Mouse (Mus musculus) brain, embryonic 14.5 days (tissue): ENCODE data around the gene Phf10. TPM values are rescaled to one million over a fixed set of nuclear protein-coding genes. Genes with fewer than 3 reads are reported as not detected.

Source experiments
- DNase-seq: peaks from one replicate; pipeline ENCODE4 v3.0.0-alpha.2; 2011; ENCODE audit warnings: low read depth
- CTCF ChIP-seq: fragments of 200-500 bp; IDR thresholded peaks from 2 replicates; pipeline ENCODE4 v1.5.1; 2012; ENCODE audit warnings: inconsistent platforms, mild to moderate bottlenecking, moderate library complexity, borderline replicate concordance; ENCODE audit not compliant: insufficient read depth, insufficient read length; ENCODE audit errors: extremely low read depth
- POLR2A ChIP-seq: fragments of 200-500 bp; IDR thresholded peaks from 2 replicates; pipeline ENCODE4 v1.6.1; 2012; ENCODE audit warnings: mild to moderate bottlenecking, inconsistent platforms, borderline replicate concordance; ENCODE audit not compliant: poor library complexity, insufficient read depth, insufficient read length, severe bottlenecking; ENCODE audit errors: extremely low read depth
- polyA plus RNA-seq: library from polyadenylated mRNA; depleted of rRNA; stranded (reverse); fragments of >200 nt; gene quantifications from 2 replicates; pipeline ENCODE4 v1.2.3, GENCODE M21; 2012

Gene Phf10
- polyA plus RNA-seq, 1 experiment, result 65.6 TPM

DNA sequence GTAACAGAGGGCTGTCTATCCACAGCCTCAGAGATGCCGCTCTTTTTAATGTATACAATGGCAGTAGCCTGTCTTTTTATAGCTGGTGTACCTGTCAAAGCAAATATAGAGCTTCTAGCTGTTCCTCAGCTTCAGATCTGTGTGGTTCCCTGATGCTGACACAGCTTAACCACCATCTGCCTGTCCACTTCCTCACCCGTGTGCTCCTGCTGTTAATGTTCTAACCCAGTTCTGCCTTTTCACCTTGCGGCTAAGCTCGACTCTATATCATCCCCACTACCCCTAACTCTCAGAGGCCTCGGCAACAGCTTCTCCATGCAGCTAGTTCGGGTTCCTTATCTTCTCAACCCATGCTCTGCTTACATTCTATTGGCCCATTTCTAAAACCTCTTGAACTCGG, 30.4 kb downstream of the Phf10 start:
- DNase-seq, result no peak
- TF ChIP-seq CTCF, result no peak
- TF ChIP-seq POLR2A, result no peak

DNA sequence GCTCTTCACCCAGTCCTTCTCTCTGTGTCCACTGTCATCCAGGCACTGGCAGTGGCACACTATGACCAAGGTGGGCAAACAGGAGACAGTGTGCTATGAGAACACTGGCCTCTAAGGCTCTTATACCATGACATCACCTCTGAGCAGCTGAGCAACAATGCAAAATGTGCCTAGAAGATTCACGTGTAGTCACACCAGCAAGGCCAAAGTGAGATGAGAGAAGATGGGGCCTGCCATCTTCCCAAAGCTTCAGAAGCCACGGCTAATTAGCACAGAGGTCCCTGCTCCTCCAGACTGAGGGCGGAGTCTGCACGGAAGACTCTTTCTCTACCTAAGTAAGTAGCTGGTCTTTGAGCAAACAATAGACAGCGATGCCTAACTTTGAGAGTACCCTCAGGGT, 32.4 kb downstream of the Phf10 start:
- no peak for DNase-seq
- TF ChIP-seq POLR2A, result no peak
- no peak for TF ChIP-seq CTCF

DNA sequence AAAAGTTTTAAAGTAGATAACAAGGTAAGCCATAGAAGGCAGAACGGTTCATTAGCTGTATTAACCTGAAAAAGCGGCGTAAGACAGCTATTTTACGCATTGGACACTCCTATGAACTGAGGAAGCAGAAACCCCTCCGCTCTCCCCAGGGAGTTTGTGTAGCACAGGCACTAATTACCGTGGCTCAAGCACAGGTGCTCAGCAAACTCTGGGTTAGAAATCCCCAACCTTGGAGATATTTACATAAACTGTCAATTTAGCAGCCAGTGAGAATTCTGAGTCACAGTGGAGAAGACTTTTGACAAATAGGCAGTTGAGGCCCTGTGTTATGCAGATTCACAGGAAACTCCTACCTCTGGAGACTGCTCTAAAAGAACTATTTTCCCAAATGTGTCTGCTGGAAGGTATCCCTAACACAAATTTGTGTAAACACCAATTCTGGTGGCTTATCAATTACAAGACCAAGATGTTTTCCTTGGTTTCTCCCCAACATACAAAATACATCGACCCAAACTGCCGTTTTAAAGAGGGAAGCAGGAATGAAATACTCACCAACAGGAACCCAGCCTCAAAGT, 33.3 kb downstream of the Phf10 start:
- DNase-seq, result no peak
- no peak for TF ChIP-seq CTCF
- no peak for TF ChIP-seq POLR2A

DNA sequence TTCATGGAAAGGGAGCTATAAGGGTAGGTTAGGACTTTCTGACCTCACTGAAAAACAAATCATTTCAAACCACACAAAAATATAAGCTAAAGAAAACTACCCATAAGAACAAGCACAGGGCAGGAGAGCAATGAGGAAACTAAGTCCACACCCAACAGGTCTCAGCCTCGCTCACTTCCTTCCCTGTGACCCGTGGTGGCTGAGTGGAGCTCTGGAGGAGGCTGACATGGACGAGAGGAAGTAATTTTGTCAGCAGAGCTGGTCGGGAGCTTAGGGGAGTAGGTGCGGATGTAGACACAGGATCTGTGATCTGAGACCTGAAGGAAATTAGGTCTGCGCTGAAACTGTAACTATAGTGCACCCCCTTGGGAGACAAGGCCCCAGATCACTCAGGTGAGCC, 39.5 kb downstream of the Phf10 start:
- TF ChIP-seq CTCF, result no peak
- TF ChIP-seq POLR2A, result no peak
- DNase-seq, result no peak

DNA sequence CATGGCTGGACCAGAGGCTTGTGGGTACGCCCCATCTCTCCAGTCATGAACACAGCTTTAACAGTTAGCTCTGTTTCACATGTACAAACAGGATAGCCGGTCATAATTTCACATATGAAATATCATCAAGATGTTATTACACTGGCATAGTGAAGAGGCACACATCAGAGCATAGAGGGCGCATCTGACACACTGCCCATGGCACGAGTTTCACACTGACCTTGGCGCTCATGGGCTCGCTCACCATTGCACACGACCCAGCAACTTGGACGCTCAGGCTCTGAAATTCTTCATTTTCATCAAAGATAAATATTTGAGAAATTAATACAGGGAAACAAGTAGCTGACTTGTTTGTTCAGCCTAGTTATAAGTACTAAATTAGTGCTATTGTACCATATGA, 43.2 kb downstream of the Phf10 start:
- no peak for DNase-seq
- TF ChIP-seq CTCF (no peak), POLR2A (no peak)

DNA sequence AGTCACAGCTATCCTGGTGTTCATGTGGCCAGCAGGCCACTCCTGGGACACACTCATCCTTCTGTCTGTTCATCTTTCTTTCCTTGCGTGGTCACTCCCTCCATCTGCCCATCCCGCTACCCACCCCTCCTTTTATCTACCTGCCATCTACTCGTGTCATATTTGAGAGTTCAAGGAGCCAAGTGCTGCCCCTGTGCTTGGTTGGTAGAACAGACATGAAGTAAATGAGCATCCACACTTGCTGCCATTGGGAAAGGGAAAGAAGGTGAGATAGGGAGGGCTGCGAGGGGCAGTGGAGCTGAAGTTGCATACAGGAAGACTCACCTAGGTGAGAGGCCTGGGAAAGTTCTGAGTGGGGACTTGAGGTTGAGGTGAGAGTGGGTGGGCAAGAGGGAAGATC, 46.7 kb downstream of the Phf10 start:
- no peak for DNase-seq
- TF ChIP-seq CTCF (no peak), POLR2A (no peak)

DNA sequence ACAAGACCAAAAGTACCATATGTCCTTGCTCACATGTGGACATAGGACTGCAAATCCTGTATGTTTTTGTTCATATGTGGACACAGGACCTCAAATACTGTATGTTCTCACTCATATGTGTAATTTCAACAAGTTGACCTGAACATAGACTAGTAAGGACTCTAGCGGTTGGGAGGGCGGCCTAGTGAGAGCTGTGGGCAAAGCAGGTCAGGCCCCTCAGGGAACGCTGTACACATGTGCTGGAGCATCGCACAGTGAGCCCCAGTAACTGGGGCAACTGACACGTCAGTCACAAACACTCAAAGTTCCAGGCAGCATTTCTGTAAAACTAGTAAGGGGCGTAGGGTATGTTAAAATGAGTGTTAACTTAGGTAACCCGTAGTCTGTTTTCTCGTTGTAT, 48.1 kb downstream of the Phf10 start:
- no peak for DNase-seq
- TF ChIP-seq POLR2A, result no peak
- TF ChIP-seq CTCF, result no peak

DNA sequence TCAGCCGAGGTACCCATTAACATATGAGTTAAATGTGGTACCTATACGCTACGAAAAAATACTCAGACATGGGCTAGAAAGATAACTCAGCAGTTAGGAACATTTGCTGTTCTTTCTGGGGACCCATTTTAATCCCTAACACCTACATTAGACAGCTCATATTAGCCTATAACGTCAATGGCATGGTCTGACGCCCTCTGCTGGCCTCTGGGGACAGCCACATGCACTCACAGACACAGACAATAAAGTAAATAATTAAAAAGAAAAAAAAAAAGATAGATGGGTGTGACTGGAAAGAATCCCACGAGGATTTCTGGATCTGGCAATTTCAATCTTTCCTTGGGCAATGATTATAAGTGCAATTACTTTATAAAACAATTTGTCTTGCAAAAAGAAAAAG, 48.7 kb downstream of the Phf10 start:
- DNase-seq, result no peak
- no peak for TF ChIP-seq POLR2A
- TF ChIP-seq CTCF, result peak; percentile 35; the same call in 1 of the 2 replicates

DNA sequence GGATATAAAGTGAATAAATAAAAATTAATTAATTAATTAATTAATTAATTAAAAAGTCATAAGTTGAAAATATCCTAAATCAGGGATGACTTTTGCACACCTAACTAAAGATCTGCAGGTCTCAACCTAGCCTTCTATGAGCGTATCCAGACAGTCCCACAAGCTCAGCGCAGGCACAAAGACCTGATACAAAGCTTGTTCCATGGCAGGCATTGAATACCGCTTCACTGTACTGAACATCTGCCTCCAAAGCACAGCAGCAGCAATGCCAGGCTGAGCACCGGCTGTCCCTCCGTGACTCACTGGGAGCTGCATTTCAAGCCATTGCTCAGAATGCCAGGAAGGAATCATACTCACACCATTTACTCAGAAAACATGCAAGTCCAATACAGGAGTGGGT, 50.3 kb downstream of the Phf10 start:
- DNase-seq, result no peak
- TF ChIP-seq CTCF, result no peak

DNA sequence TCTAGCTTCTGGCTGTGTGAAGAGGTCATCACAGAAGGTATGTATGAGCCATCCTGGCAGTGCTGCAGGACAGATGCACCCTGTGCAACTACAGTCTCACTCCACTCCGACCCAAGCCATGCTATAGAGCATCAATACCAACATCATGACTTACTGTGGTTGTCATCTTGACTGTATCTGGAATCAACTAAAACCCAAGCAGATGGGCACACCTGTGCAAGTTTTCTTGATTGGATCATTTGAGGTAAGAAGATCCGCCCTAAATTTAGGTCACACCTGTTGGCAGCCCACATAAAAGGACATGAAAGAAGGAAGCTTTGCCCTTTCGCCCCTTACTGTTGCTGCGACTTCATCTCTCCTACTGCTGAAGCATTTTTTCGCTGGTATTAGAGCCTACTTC, 51.7 kb downstream of the Phf10 start:
- TF ChIP-seq CTCF, result no peak
- no peak for TF ChIP-seq POLR2A
- DNase-seq, result no peak

DNA sequence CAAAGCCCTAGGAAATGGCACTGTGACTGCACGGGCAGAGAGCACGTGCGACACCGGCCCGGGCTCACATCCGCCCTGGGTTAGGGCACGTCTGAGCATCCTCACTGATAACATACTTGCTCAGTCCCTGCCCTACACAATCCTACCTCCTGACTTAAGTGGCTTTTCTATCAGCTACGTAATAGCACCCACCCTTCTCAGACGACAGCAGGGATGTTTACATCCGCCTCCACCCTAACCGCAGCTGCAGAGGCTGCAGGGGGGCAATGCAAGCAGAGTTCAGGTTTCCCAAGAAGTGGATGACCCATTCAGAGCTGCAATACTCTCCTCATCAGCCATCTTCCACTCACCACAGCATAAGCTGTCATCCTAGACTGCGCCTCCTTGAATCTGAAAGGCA, 53.9 kb downstream of the Phf10 start:
- no peak for TF ChIP-seq POLR2A
- DNase-seq, result no peak

DNA sequence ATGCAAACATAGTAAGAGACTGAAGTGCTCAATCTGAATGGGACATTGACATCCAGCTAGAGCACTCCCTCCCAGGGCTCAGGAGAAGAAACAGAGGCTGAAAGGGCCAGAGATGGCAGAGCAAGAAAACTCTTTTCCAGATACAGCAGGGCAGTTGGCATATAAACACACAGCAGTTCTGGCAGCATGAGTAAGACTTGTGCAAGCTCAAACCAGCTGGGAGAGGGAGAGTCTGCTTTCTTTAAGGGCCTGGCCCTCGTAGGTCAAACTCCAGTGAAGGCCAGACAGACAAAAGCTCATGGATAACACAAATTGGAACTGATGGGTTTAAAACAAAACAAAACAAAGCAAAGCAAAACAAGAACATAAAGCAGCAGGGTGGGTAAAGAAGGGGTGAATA, 54.5 kb downstream of the Phf10 start:
- no peak for TF ChIP-seq POLR2A
- no peak for TF ChIP-seq CTCF
- no peak for DNase-seq

DNA sequence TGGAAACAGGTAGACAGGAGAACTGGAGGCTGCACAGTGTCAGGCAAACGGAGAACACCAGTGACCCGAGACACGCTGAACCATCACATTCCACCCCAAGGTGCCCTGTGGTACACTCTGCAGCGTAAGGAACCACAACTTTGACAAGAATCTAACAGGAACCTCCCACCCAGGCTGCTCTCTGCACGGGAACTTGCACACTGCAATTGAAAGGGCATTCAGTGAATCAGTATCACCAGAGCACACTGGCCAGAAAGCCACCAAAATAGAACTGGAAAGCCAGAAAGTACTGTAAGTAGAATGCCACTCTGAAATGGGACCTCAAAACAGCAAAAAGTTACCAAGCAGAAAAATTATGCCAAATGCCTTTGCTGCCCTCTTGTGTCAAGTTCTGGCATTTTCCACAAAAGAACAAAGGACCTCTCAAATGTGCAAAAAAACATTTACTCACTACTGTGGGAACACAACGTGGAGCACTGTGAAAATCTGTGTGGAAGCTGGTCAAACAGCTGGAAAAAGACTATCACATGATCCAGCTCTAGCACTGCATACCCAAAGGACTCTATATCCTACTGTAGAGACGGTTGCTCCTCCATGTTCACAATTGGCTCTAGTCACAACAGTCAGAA, 56.3 kb downstream of the Phf10 start:
- TF ChIP-seq POLR2A, result no peak
- TF ChIP-seq CTCF, result peak; percentile 72; the same call in 1 of the 2 replicates
- peak; percentile 86 for DNase-seq

DNA sequence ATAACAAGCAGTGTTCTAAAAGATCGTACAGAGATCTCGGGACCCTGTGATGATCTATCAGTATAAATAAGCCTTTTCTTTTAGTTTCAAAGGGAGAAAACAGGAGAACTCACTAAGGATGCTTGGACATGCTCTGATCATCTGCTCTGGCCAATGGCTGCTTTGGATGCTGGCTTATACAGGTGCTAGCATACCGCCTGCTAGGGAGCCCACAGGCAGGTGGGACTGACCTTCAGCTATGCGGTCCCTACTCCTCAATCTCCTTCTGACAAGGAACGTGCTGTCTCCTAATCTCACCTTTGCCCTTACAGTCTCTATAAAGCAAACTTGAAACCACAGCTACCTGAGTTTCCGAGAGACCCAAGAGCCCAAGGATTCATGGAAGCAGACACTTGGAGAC, 56.9 kb downstream of the Phf10 start:
- no peak for DNase-seq
- TF ChIP-seq CTCF (no peak), POLR2A (no peak)
